Mouse (Mus musculus) lung, postnatal 10 days (tissue): ENCODE measurements around the gene Oat.

Experiments used
- DNase-seq: peaks from one replicate; pipeline ENCODE4 v3.0.0; 2021

Gene Oat

DNA sequence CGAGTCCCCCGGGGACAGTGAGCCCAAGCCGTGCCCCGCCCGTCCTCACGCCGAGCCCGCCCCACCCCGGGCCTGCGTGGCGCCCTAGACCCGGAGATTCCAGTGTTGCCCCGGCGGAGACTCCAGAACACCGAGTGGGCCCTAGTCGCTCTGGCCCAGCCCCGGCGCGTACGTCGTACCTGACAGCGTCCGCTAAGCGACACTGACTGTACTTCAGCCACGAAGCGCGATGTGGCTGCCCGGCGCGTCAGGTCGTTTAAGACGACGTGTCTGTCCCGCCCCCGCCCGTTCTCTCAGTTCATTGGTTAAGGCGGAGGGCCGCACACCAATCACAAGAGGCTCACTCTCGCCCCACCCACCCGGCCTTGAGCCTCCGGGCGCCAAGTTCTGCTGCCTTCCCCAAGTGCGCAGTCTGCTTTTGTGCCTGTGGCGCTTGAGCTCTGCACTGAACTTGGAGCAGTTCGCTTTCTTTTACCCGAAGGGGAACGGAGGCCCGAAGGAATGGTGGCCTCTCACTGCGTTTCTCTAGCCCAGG, at the start of gene Oat:
TSS of gene Oat (minus strand) at position 283 of the 535 bp plus-strand sequence.
- DNase-seq, result peak; percentile 97

- no peak for DNase-seq
These were observed 48.0 kb upstream of the Oat start for GRCm38 (mm10) chr7:132624161-132624560.

DNA sequence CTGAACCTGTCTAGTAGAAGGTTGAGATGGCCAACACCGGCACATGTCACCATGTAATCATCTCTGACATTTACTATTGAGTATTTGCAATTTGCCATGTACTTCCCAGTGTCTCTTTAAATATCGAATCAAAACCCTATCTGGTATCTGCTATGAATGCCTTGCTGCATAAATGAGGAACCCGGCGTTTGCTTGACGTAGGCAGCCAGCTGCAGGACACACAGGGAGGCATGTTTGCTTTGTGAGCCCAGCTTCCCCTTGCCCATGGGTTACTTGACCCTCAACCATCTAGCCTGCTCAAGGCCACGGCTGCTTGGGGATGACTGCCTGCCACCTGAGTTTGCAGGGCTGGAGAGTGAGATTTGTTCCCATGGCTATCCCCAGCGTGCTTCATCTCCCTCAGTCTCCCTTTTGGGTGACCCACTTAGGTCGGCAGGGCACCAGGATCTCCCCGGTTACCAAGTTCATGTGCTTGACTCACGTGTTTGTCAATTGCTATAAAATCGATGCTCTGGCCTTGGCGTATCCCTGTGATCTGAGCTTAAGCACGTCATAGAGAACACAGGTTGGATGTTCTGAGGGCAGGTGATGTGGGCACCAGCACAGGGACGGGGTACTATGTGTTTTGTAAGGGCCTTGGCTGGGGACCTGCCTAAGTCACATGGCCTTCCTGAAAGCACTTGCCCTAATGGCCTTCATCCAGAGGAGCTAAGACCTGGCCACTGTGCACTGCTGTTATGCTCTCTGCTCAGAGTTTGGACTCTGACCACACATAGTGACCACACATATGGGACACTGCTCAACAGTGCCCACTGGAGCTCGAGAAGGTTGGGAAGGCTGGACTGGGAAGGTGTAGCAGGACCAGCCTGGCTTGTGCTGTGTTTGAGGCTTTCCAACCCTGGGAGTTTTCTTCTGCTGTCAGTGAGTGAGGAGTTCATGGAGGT, 44.0 kb upstream of the Oat start:
- DNase-seq, result no peak

- no peak for DNase-seq
These were observed 43.4 kb upstream of the Oat start for GRCm38 (mm10) chr7:132619549-132619948.

- DNase-seq, result no peak
These were observed 40.9 kb upstream of the Oat start for GRCm38 (mm10) chr7:132617021-132617564.

GRCm38 (mm10) chr7:132616391-132616790, 40.2 kb upstream of the Oat start:
- no peak for DNase-seq

GRCm38 (mm10) chr7:132615346-132615745, 39.1 kb upstream of the Oat start:
- DNase-seq, result peak; percentile 62

- no peak for DNase-seq
These were observed 35.3 kb upstream of the Oat start for GRCm38 (mm10) chr7:132611530-132611929.

DNA sequence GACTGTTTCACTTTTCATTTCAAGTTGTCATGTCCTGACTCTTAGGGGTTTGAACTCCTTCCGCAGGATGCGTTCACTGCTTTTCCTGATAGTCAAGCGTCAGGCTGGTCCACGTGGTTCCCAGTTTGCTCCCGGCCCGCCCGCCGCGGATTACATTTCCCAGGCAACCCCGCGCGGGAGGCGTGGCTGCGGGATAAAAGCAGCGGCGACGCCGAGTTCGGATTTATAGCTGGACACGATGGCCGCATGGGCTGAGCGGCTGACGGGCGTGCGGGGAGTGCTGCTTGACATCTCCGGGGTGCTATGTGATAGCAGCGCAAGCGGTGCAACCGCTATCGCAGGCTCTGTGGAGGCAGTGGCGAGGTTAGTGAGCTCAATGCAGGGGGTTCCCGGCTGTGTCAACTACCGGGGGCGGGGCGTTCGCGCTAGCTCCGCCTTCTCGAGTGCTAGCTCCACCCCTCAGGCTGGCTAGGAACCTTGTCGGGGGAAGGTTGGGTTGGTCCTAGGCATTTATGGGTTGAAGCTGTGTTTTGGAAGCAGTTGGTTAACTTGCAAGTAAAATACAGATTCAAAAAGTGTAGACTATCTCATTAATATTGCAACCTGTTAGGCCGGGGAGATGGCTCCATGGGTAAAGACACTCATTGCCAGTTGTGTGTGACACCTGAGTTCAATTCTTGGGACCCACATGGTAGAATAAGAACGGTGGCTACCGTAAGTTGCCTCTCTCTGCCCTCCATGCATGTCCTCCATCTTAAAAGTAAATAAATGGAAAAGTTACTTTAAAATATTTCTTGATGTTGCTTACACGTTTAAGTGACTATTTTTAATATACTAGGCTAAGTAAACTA, 34.5 kb upstream of the Oat start, which contains the start of gene Lhpp:
TSS of gene Lhpp (plus strand) at position 171 of the 851 bp plus-strand sequence.
- peak; percentile 91 for DNase-seq

GRCm38 (mm10) chr7:132608316-132609020, 32.3 kb upstream of the Oat start:
- DNase-seq, result no peak

DNA sequence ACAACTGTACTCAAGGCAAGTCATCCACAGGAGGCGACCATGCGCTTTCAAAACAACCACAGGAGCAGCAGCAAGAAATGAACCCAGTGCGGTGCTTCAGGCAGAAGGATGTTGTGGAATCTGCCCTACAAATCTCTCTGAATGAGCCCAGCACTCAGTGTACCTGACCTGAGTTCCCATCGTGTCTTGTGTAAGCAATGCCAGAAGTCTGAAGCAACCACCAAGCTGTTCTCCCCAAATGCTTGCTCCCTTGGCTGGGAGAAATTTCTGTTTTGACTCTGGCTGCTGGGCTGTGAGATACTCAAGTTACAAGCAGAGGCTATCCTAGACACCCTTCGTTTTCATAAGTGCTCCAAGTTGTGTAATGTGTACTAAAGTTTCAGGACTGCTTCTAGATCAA, 29.5 kb upstream of the Oat start:
- no peak for DNase-seq

DNA sequence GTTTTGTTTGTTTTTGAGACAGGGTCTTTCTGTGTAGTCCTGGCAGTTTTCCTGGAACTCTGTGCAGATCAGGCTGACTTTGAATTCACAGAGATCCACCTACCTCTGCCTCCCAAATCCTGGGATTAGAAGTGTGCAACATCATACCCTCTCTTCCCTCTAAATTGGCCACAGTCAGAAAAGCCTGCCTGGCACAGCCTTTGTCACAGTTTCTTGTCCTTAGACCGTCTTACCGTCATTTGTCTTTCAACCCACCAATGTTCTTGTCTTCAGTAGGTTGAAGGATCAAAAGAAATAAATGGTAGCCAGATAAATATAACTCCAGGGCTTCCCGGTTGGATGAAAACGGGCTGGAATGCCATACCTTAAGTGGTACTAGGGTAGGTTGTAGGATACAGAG, 28.5 kb upstream of the Oat start:
- no peak for DNase-seq

- no peak for DNase-seq
These were observed 24.7 kb upstream of the Oat start for GRCm38 (mm10) chr7:132600926-132601325.

DNA sequence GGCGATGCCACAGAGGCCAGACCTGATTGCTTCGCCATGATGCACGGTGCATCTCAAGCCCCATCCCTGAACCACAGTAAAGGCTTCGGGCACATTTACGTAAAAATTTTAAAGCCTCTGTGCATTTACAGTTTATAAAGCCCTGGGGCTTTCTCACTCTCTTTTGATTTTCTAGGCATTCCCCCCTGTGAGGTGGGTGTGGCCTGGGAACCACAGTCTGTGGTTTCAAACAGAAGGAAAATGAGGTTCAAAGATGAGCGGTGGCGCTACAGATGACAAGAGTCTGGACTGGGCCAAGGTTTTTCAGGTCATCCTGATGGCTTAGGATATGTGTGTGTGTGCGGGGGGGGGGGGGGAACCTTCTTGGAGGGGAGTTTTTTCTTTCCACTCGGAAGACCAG, 23.8 kb upstream of the Oat start:
- no peak for DNase-seq

- peak; percentile 29 for DNase-seq
These were observed 23.1 kb upstream of the Oat start, which contains the start of gene Nkx1-2 for GRCm38 (mm10) chr7:132599071-132599975. Gene Nkx1-2 (minus strand): TSS chr7:132599637.

DNA sequence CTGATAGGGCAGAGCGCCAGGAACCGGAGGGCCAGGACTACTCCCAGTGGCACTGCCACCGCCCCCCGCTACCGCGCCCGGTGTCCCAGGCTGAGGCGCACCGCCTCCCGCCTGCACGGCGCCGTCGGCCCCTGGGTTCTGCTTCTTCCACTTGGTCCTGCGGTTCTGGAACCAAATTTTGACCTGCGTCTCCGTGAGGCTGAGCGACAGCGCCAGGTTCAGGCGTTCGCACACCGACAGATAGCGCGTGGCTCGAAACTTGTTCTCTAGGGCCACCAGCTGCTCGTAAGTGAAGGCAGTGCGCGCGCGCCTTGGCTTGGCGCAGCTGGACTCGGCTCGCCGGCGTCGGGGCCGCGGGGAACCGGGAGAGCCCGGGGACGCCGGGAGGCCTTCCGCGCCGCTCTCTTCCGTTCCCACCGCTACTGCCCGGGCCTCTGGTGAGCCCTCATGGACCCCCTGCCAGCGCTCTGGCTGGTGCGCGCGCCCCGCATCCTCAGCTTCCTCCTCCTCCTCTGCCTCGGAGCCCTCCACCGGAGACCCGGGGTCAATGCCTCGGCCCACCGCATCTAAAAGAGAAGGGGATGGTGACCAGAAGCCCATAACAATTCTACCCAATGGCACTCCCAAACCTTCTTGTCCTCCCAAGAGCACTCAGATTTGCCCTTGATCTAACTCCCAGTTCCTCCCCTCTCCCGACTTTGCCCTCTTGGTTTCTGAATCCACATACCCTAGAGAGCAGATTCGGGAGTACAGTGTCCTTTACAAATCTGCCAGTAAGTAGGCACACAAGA, 21.2 kb upstream of the Oat start:
- DNase-seq, result peak; percentile 27

DNA sequence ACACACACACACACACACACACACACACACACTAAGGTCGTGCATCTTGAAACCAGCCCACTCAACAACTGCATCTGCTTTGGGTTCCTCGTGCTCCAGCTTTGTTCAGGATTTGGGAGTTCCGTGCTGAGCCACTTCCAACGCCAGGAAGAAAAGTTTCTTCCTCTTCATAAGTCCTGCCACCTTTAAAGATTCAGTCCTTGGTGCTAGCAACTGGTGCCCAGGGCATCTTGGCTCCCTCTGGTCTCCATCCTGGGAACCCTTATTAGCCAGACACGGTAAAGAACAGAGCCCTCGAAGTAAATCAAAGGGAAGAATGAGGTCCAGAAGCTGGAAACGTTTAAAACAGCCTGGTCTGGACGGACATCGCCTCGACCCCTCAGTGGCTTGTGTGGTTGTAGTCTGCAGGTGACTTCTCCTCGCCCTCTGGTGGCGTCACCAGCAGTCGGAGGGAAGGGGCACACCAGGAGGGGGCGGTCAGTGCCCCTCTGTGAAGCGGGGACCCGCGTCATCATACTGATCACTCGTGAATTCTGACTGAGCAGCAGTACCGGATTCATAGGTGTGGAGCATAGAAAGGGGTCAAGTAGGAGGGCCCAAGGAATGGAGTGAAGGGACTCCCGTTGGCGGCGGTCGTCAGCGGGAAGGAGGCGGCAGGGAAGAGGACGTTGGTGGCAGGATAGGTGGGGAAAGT, 20.5 kb upstream of the Oat start:
- DNase-seq, result no peak

- no peak for DNase-seq
These were observed 19.6 kb upstream of the Oat start for GRCm38 (mm10) chr7:132595787-132596186.

DNA sequence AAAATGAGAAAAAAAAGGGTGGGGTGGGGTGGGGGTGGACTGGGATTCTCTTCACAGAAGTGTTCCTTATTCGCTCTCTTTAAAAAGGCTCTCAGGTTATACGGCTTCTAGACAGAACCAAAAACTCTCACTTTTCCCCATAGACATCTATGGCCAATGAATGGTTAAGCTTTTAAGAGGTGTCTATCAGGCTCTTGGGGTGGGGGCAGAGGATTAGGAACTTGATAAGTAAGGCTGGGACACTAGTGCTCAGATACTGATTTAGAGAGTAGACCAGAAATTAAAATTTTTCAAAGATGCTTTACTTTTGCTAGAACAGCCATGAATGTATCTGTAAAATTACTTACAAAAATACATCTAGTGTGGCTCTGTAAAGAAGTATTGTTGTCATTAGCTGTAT, 18.1 kb upstream of the Oat start:
- DNase-seq, result no peak

GRCm38 (mm10) chr7:132593762-132594161, 17.6 kb upstream of the Oat start:
- DNase-seq, result no peak
